ENCODE assay signal across 17 mouse cellular contexts in genomic region chr9:91371011-91371410, GRCm38 (mm10). TPM values are rescaled to one million over a fixed set of nuclear protein-coding genes. Genes with fewer than 3 reads are reported as not detected.
DNase-seq lines count a peak whose midpoint lies in the region; ATAC-seq and TF ChIP-seq lines count a peak whose summit lies in the region.
"Had no signal": no experiment of that assay in that cellular context is flagged by ENCODE, and none has a peak within 500 bp of the region (broad histone marks: within the 10 kb centered on the region; RNA-seq: fewer than 3 reads in every experiment).

No protein-coding gene starts in this region.

- peak overlapping the region; percentile 98 for H3K27ac ChIP-seq in forebrain, embryonic 10.5 days
- H3K27ac ChIP-seq in hindbrain, embryonic 13.5 days, result peak overlapping the region; percentile 92
- H3K27ac ChIP-seq in midbrain, embryonic 16.5 days (ENCODE audit: low read length), result peak overlapping the region; percentile 86
- no peak overlapping the region for H3K27ac ChIP-seq in liver, embryonic 11.5 days (ENCODE audit: low read depth, low read length)
- H3K27ac ChIP-seq: embryonic facial prominence, embryonic 15.5 days; layer of hippocampus, adult 2 months; limb, embryonic 12.5 days; macrophage had no signal

- H3K9me3 ChIP-seq in forebrain, embryonic 10.5 days, result no peaks in the 10 kb centered on the region
- no peaks in the 10 kb centered on the region for H3K9me3 ChIP-seq in hindbrain, embryonic 13.5 days
- no peaks in the 10 kb centered on the region for H3K9me3 ChIP-seq in midbrain, embryonic 16.5 days (replicated peaks; ENCODE audit: control insufficient read depth, low read length, poor library complexity, severe bottlenecking)
- no peaks in the 10 kb centered on the region for H3K9me3 ChIP-seq in liver, embryonic 11.5 days (ENCODE audit: control insufficient read depth, low read length)
- H3K9me3 ChIP-seq: embryonic facial prominence, embryonic 15.5 days; limb, embryonic 12.5 days had no signal

- H3K36me3 ChIP-seq in forebrain, embryonic 10.5 days (replicated peaks), result no peaks in the 10 kb centered on the region
- H3K36me3 ChIP-seq in hindbrain, embryonic 13.5 days, result no peaks in the 10 kb centered on the region
- no peaks in the 10 kb centered on the region for H3K36me3 ChIP-seq in midbrain, embryonic 16.5 days (ENCODE audit: control insufficient read depth, insufficient read depth, low read length)
- no peaks in the 10 kb centered on the region for H3K36me3 ChIP-seq in liver, embryonic 11.5 days (ENCODE audit: control insufficient read depth, insufficient read depth, low read length)
- H3K36me3 ChIP-seq: embryonic facial prominence, embryonic 15.5 days; limb, embryonic 12.5 days had no signal

- no peak for TF ChIP-seq CTCF in brain, embryonic 14.5 days (IDR thresholded peaks at IDR 0.05; ENCODE audit: borderline replicate concordance, extremely low read depth, insufficient read depth, insufficient read length)

- peak overlapping the region; percentile 51 for H3K4me2 ChIP-seq in hindbrain, embryonic 13.5 days
- peak overlapping the region; percentile 35 for H3K4me2 ChIP-seq in midbrain, embryonic 16.5 days (ENCODE audit: low read length)
- no peak overlapping the region for H3K4me2 ChIP-seq in liver, embryonic 11.5 days
- H3K4me2 ChIP-seq: embryonic facial prominence, embryonic 15.5 days; heart, embryonic 11.5 days; limb, embryonic 12.5 days had no signal

- peaks cover 100% of the 10 kb centered on the region for H3K27me3 ChIP-seq in forebrain, embryonic 10.5 days (ENCODE audit: poor library complexity, severe bottlenecking)
- H3K27me3 ChIP-seq in hindbrain, embryonic 13.5 days, result peaks cover 90% of the 10 kb centered on the region
- H3K27me3 ChIP-seq in midbrain, embryonic 16.5 days (ENCODE audit: control insufficient read depth, insufficient read depth, low read depth, low read length), result peaks cover 56% of the 10 kb centered on the region
- H3K27me3 ChIP-seq in liver, embryonic 11.5 days (replicated peaks; ENCODE audit: control insufficient read depth, insufficient read depth, low read length), result peaks cover 92% of the 10 kb centered on the region

- H3K4me3 ChIP-seq in forebrain, embryonic 10.5 days, result peak overlapping the region; percentile 85
- peak overlapping the region; percentile 33 for H3K4me3 ChIP-seq in hindbrain, embryonic 13.5 days
- H3K4me3 ChIP-seq in midbrain, embryonic 16.5 days (ENCODE audit: low read depth, low read length), result peak overlapping the region; percentile 13; the same call in 1 of the 2 replicates
- H3K4me3 ChIP-seq in liver, embryonic 11.5 days (ENCODE audit: low read depth, low read length), result no peak overlapping the region
- H3K4me3 ChIP-seq: embryonic facial prominence, embryonic 15.5 days; layer of hippocampus, adult 2 months; limb, embryonic 12.5 days had no signal

- H3K9ac ChIP-seq in hindbrain, embryonic 13.5 days, result peak overlapping the region; percentile 72; the same call in 1 of the 2 replicates
- 0 out of 2 replicates have a peak overlapping the region, but pooled peaks have one; percentile 30 for H3K9ac ChIP-seq in midbrain, embryonic 16.5 days (ENCODE audit: low read depth, low read length)
- no peak overlapping the region for H3K9ac ChIP-seq in liver, embryonic 11.5 days (ENCODE audit: low read depth, low read length)
- H3K9ac ChIP-seq: embryonic facial prominence, embryonic 15.5 days; limb, embryonic 12.5 days; liver, postnatal 0 days had no signal

- H3K4me1 ChIP-seq in forebrain, embryonic 10.5 days, result peaks cover 73% of the 10 kb centered on the region
- no peaks in the 10 kb centered on the region; the same call in 1 of the 2 replicates for H3K4me1 ChIP-seq in hindbrain, embryonic 13.5 days (replicated peaks)
- no peaks in the 10 kb centered on the region for H3K4me1 ChIP-seq in midbrain, embryonic 16.5 days (ENCODE audit: control insufficient read depth, insufficient read depth, low read length)
- no peaks in the 10 kb centered on the region for H3K4me1 ChIP-seq in liver, embryonic 11.5 days (replicated peaks; ENCODE audit: control insufficient read depth, insufficient read depth, low read length)
- H3K4me1 ChIP-seq: embryonic facial prominence, embryonic 15.5 days; limb, embryonic 12.5 days had no signal

- ATAC-seq in hindbrain, embryonic 13.5 days (ENCODE audit: low FRiP score), result no peak
- ATAC-seq in midbrain, embryonic 16.5 days, result no peak
- ATAC-seq in liver, embryonic 11.5 days (replicated peaks; ENCODE audit: low FRiP score), result no peak
- ATAC-seq: liver, postnatal 0 days had no signal

- peak; percentile 71 for DNase-seq in brain, embryonic 14.5 days (ENCODE audit: low read depth)
- peak; percentile 18 for DNase-seq in forebrain, embryonic 10.5 days (ENCODE audit: extremely low spot score, low spot score)
- no peak for DNase-seq in embryo, embryonic 11 days
- DNase-seq in liver, embryonic 11.5 days (ENCODE audit: low spot score), result no peak
- no peak for DNase-seq in gastrocnemius, adult 18-20 months (ENCODE audit: low spot score)
- DNase-seq: kidney, adult 9 months; liver, postnatal 0 days; right cerebral cortex, postnatal 14 days; thymus, adult 2 months had no signal

- no peak for TF ChIP-seq POLR2A in brain, embryonic 14.5 days (IDR thresholded peaks at IDR 0.05; ENCODE audit: borderline replicate concordance, extremely low read depth, insufficient read depth, insufficient read length, poor library complexity, severe bottlenecking)

RNA-seq across cellular contexts. Expression of gene Zic1, which starts 5.4 kb away (rescaled TPM):
- polyA plus RNA-seq in brain, embryonic 14.5 days (2012; rRNA removed), result 576 and 642 TPM in 2 replicates
- 6.2 and 8.9 TPM in 2 replicates for polyA plus RNA-seq in forebrain, embryonic 10.5 days (2016; fragmentation: Nextera tagmentation; extraction: Ambion mirVana)
- 13.7 and 21.3 TPM in 2 replicates for polyA plus RNA-seq in hindbrain, embryonic 13.5 days (2015; fragmentation: Nextera tagmentation; extraction: Ambion mirVana)
- polyA plus RNA-seq in midbrain, embryonic 16.5 days (2015; fragmentation: Nextera tagmentation; extraction: Ambion mirVana), result 9.1 and 20.6 TPM in 2 replicates
- polyA plus RNA-seq in liver, embryonic 11.5 days (2014; fragmentation: Nextera tagmentation; extraction: Ambion mirVana), result 0.04 and 0.06 TPM in 2 replicates
- total RNA-seq in gastrocnemius, adult 18-20 months (2021), result 1 to 10 TPM; 1.8 to 3.3 TPM
- total RNA-seq: hematopoietic stem cell, adult 5-6 weeks had no signal
- polyA plus RNA-seq: liver, postnatal 0 days; macrophage had no signal

RNA-seq across cellular contexts. Expression of gene Zic4, which starts 8.8 kb away (rescaled TPM):
- 89.6 and 91.1 TPM in 2 replicates for polyA plus RNA-seq in brain, embryonic 14.5 days (2012; rRNA removed)
- 24.8 and 41.8 TPM in 2 replicates for polyA plus RNA-seq in forebrain, embryonic 10.5 days (2016; fragmentation: Nextera tagmentation; extraction: Ambion mirVana)
- polyA plus RNA-seq in hindbrain, embryonic 13.5 days (2015; fragmentation: Nextera tagmentation; extraction: Ambion mirVana), result 42.7 and 58.2 TPM in 2 replicates
- 55.8 and 154 TPM in 2 replicates for polyA plus RNA-seq in midbrain, embryonic 16.5 days (2015; fragmentation: Nextera tagmentation; extraction: Ambion mirVana)
- polyA plus RNA-seq in liver, embryonic 11.5 days (2014; fragmentation: Nextera tagmentation; extraction: Ambion mirVana), result not detected in 2 replicates
- total RNA-seq in gastrocnemius, adult 18-20 months (2021), result under 1 TPM in 1 of 2 experiments, not detected in 1; 0.17 TPM
- total RNA-seq: hematopoietic stem cell, adult 5-6 weeks had no signal
- polyA plus RNA-seq: heart, embryonic 11.5 days; liver, postnatal 0 days; macrophage; thymus, adult 2 months had no signal

Comparison
In these comparisons a context has a peak if more than half of its experiments do, and no peak if none do; other contexts are left out.
1. DNase-seq: peak in brain, embryonic 14.5 days (single experiment) and forebrain, embryonic 10.5 days (single experiment); none in embryo, embryonic 11 days (single experiment), liver, embryonic 11.5 days (single experiment) and gastrocnemius, adult 18-20 months (single experiment).
2. RNA of gene Zic1, which starts 5.4 kb away (polyA plus RNA-seq): 576 to 642 TPM in brain, embryonic 14.5 days; 13.7 to 21.3 TPM in hindbrain, embryonic 13.5 days, 9.1 to 20.6 TPM in midbrain, embryonic 16.5 days, 6.2 to 8.9 TPM in forebrain, embryonic 10.5 days and 0.04 to 0.06 TPM in liver, embryonic 11.5 days; every median in the first group is over 10 times any median in the second.
3. RNA of gene Zic4, which starts 8.8 kb away (polyA plus RNA-seq): 89.6 to 91.1 TPM in brain, embryonic 14.5 days, 42.7 to 58.2 TPM in hindbrain, embryonic 13.5 days, 55.8 to 154 TPM in midbrain, embryonic 16.5 days and 24.8 to 41.8 TPM in forebrain, embryonic 10.5 days; not detected in liver, embryonic 11.5 days; every median in the first group is over 10 times any median in the second.